Mouse (Mus musculus): ENCODE data around the gene Pou4f1. TPM values are rescaled to one million over a fixed set of nuclear protein-coding genes. Genes with fewer than 3 reads are reported as not detected.

The Pou4f1 gene
- polyA plus RNA-seq, 2 experiments: 0.02 TPM; not detected in 1

GRCm38 (mm10) chr14:104460325-104461285 is 7.2 kb downstream of the Pou4f1 start:
- Histone ChIP-seq H3K9me3 (ENCODE audit: control insufficient read depth, low read length) (no peaks in the 10 kb centered on the region), H3K4me2 (ENCODE audit: low read depth) (no peak overlapping the region), H3K4me1 (replicated peaks; ENCODE audit: control insufficient read depth in 2 of 2, insufficient read depth in 2 of 2, low read length in 1 of 2) (no peaks in the 10 kb centered on the region), H3K27me3 (ENCODE audit: control insufficient read depth, insufficient read depth, low read length) (peaks cover 84% of the 10 kb centered on the region), H3K9ac (replicated peaks) (no peak overlapping the region), H3K27ac (no peak overlapping the region), H3K36me3 (replicated peaks; ENCODE audit: control insufficient read depth, insufficient read depth, low read depth) (no peaks in the 10 kb centered on the region), H3K4me3 (ENCODE audit: insufficient read depth in 1 of 2, low read depth in 2 of 2, low read length in 2 of 2) (no peak overlapping the region)
- TF ChIP-seq CTCF (IDR thresholded peaks at IDR 0.05; ENCODE audit: low read depth) (no peak), EP300 (IDR thresholded peaks at IDR 0.05; ENCODE audit: low read depth) (no peak)
- DNase-seq (ENCODE audit: low read depth in 3 of 3, low spot score in 3 of 3): no peak
- WGBS (ENCODE audit: insufficient replicate concordance): 2% methylated on average over 58 of the region's 59 CpGs
- ATAC-seq (ENCODE audit: insufficient read depth): no peak

GRCm38 (mm10) chr14:104459513-104460111 is 8.2 kb downstream of the Pou4f1 start:
- no peaks in the 10 kb centered on the region for H3K4me1 ChIP-seq (replicated peaks; ENCODE audit: control insufficient read depth in 2 of 2, insufficient read depth in 2 of 2, low read length in 1 of 2)
- WGBS (ENCODE audit: insufficient replicate concordance): 1% methylated on average over 25 of the region's 25 CpGs
- TF ChIP-seq CTCF (IDR thresholded peaks at IDR 0.05; ENCODE audit: low read depth): no peak
- TF ChIP-seq EP300 (IDR thresholded peaks at IDR 0.05; ENCODE audit: low read depth): no peak
- DNase-seq (ENCODE audit: low read depth in 3 of 3, low spot score in 3 of 3) (no peak), ATAC-seq (ENCODE audit: insufficient read depth) (no peak)
- no peak overlapping the region for H3K9ac ChIP-seq (replicated peaks)
- H3K27me3 ChIP-seq (ENCODE audit: control insufficient read depth, insufficient read depth, low read length): peaks cover 74% of the 10 kb centered on the region
- H3K4me2 ChIP-seq (ENCODE audit: low read depth): no peak overlapping the region
- no peaks in the 10 kb centered on the region for H3K9me3 ChIP-seq (ENCODE audit: control insufficient read depth, low read length)
- H3K27ac ChIP-seq: no peak overlapping the region
- H3K36me3 ChIP-seq (replicated peaks; ENCODE audit: control insufficient read depth, insufficient read depth, low read depth): no peaks in the 10 kb centered on the region
- no peak overlapping the region for H3K4me3 ChIP-seq (ENCODE audit: insufficient read depth in 1 of 2, low read depth in 2 of 2, low read length in 2 of 2)

- DNase-seq (ENCODE audit: low read depth in 3 of 3, low spot score in 3 of 3): no peak
- Histone ChIP-seq H3K9ac (replicated peaks) (no peak overlapping the region), H3K36me3 (replicated peaks; ENCODE audit: control insufficient read depth, insufficient read depth, low read depth) (no peaks in the 10 kb centered on the region), H3K4me2 (ENCODE audit: low read depth) (no peak overlapping the region), H3K4me1 (replicated peaks; ENCODE audit: control insufficient read depth in 2 of 2, insufficient read depth in 2 of 2, low read length in 1 of 2) (no peaks in the 10 kb centered on the region), H3K27ac (no peak overlapping the region), H3K4me3 (ENCODE audit: insufficient read depth in 1 of 2, low read depth in 2 of 2, low read length in 2 of 2) (no peak overlapping the region), H3K27me3 (ENCODE audit: control insufficient read depth, insufficient read depth, low read length) (peaks cover 67% of the 10 kb centered on the region), H3K9me3 (ENCODE audit: control insufficient read depth, low read length) (no peaks in the 10 kb centered on the region)
- TF ChIP-seq CTCF (IDR thresholded peaks at IDR 0.05; ENCODE audit: low read depth) (no peak), EP300 (IDR thresholded peaks at IDR 0.05; ENCODE audit: low read depth) (no peak)
- WGBS (ENCODE audit: insufficient replicate concordance): under 1% methylated on average over 19 of the region's 19 CpGs
- ATAC-seq (ENCODE audit: insufficient read depth): no peak
Observed at GRCm38 (mm10) chr14:104458728-104459512, 8.9 kb downstream of the Pou4f1 start.

- H3K4me3 ChIP-seq (ENCODE audit: insufficient read depth in 1 of 2, low read depth in 2 of 2, low read length in 2 of 2): no peak overlapping the region
- peaks cover 59% of the 10 kb centered on the region for H3K27me3 ChIP-seq (ENCODE audit: control insufficient read depth, insufficient read depth, low read length)
- no peak for ATAC-seq (ENCODE audit: insufficient read depth)
- no peak for DNase-seq (ENCODE audit: low read depth in 3 of 3, low spot score in 3 of 3)
- no peaks in the 10 kb centered on the region for H3K36me3 ChIP-seq (replicated peaks; ENCODE audit: control insufficient read depth, insufficient read depth, low read depth)
- no peak for TF ChIP-seq CTCF (IDR thresholded peaks at IDR 0.05; ENCODE audit: low read depth)
- TF ChIP-seq EP300 (IDR thresholded peaks at IDR 0.05; ENCODE audit: low read depth): no peak
- 2% methylated on average over 20 of the region's 20 CpGs for WGBS (ENCODE audit: insufficient replicate concordance)
- no peaks in the 10 kb centered on the region for H3K4me1 ChIP-seq (replicated peaks; ENCODE audit: control insufficient read depth in 2 of 2, insufficient read depth in 2 of 2, low read length in 1 of 2)
- no peak overlapping the region for H3K27ac ChIP-seq
- H3K9ac ChIP-seq (replicated peaks): no peak overlapping the region
- H3K4me2 ChIP-seq (ENCODE audit: low read depth): no peak overlapping the region
- no peaks in the 10 kb centered on the region for H3K9me3 ChIP-seq (ENCODE audit: control insufficient read depth, low read length)
Observed at GRCm38 (mm10) chr14:104457966-104458710, 9.7 kb downstream of the Pou4f1 start.
